Mouse (Mus musculus): ENCODE data around the gene Spred3. TPM values are rescaled to one million over a fixed set of nuclear protein-coding genes. Genes with fewer than 3 reads are reported as not detected.

Spred3 gene
- total and polyA plus RNA-seq, 3 experiments, result 0.21 to 1.3 (median 0.44) TPM

- peaks cover 25% of the 10 kb centered on the region for H3K9me3 ChIP-seq (replicated peaks)
- TF ChIP-seq POLR2AphosphoS5 (IDR thresholded peaks at IDR 0.05; ENCODE audit: insufficient replicate concordance, low read depth, low read length), result no peak
- TF ChIP-seq TAL1 (conservative IDR thresholded peaks at IDR 0.05; ENCODE audit: low read depth, low read length), result no peak
- TF ChIP-seq GATA1 (IDR thresholded peaks at IDR 0.05; ENCODE audit: borderline replicate concordance, low read length), result no peak
- TF ChIP-seq CTCF (IDR thresholded peaks at IDR 0.05; ENCODE audit: low read depth, low read length), result no peak
- TF ChIP-seq GATA2 (IDR thresholded peaks at IDR 0.05; ENCODE audit: borderline replicate concordance, low read depth, low read length), result no peak
- peaks cover 43% of the 10 kb centered on the region for H3K27me3 ChIP-seq (ENCODE audit: insufficient read depth, low read length)
- peaks cover 47% of the 10 kb centered on the region for H3K36me3 ChIP-seq (replicated peaks)
- H3K4me1 ChIP-seq (ENCODE audit: insufficient read depth, low read depth, low read length), result peaks cover 34% of the 10 kb centered on the region
- peak; percentile 7 for DNase-seq (ENCODE audit: low spot score)
- H3K4me3 ChIP-seq (ENCODE audit: low read depth, low read length), result peak overlapping the region; percentile 71; the same call in 1 of the 2 replicates
- ATAC-seq (ENCODE audit: extremely low read depth, insufficient number of reproducible peaks, low FRiP score, poor library complexity, severe bottlenecking), result no peak
These were observed 747 bp upstream of the Spred3 start for GRCm38 (mm10) chr7:29170755-29171561.

GRCm38 (mm10) chr7:29169231-29170065 is 763 bp downstream of the Spred3 start:
- peaks cover 25% of the 10 kb centered on the region for H3K9me3 ChIP-seq (replicated peaks)
- H3K36me3 ChIP-seq (replicated peaks), result peaks cover 32% of the 10 kb centered on the region
- peaks cover 34% of the 10 kb centered on the region for H3K4me1 ChIP-seq (ENCODE audit: insufficient read depth, low read depth, low read length)
- peak overlapping the region; percentile 71 for H3K4me3 ChIP-seq (ENCODE audit: low read depth, low read length)
- TF ChIP-seq CTCF (IDR thresholded peaks at IDR 0.05; ENCODE audit: low read depth, low read length), result no peak
- TF ChIP-seq TAL1 (conservative IDR thresholded peaks at IDR 0.05; ENCODE audit: low read depth, low read length), result no peak
- TF ChIP-seq GATA1 (IDR thresholded peaks at IDR 0.05; ENCODE audit: borderline replicate concordance, low read length), result no peak
- no peak for TF ChIP-seq GATA2 (IDR thresholded peaks at IDR 0.05; ENCODE audit: borderline replicate concordance, low read depth, low read length)
- TF ChIP-seq POLR2AphosphoS5 (IDR thresholded peaks at IDR 0.05; ENCODE audit: insufficient replicate concordance, low read depth, low read length), result no peak
- ATAC-seq (ENCODE audit: extremely low read depth, insufficient number of reproducible peaks, low FRiP score, poor library complexity, severe bottlenecking) (peak; percentile 25; the same call in 1 of the 2 replicates), DNase-seq (ENCODE audit: low spot score) (no peak)
- peaks cover 45% of the 10 kb centered on the region for H3K27me3 ChIP-seq (ENCODE audit: insufficient read depth, low read length)

DNA sequence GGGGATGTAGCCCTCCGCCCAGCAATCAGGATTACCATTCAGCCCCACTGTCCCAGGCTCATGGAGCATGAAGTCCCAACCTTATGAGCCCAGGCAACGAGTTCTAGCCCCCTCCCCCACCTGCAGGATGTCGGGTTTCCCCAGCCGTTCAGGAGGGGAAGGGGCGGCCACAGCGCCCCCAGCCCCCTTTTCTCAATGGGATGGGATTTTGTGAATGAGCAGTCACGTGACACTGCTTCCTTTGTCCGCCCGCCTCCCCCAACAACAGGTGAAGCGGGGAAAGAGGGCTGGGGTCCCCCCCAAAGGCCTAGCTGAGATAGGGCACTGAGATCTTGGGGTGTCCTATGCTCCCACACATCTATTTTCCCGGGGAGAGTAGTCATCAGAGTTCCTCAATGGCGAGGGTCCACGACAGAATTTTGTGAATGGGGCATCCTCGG is 1.4 kb downstream of the Spred3 start:
- no peak for TF ChIP-seq TAL1 (conservative IDR thresholded peaks at IDR 0.05; ENCODE audit: low read depth, low read length)
- no peak for DNase-seq (ENCODE audit: low spot score)
- H3K36me3 ChIP-seq (replicated peaks), result peaks cover 25% of the 10 kb centered on the region
- peaks cover 34% of the 10 kb centered on the region for H3K4me1 ChIP-seq (ENCODE audit: insufficient read depth, low read depth, low read length)
- H3K9me3 ChIP-seq (replicated peaks), result peaks cover 25% of the 10 kb centered on the region
- peaks cover 45% of the 10 kb centered on the region for H3K27me3 ChIP-seq (ENCODE audit: insufficient read depth, low read length)
- no peak for ATAC-seq (ENCODE audit: extremely low read depth, insufficient number of reproducible peaks, low FRiP score, poor library complexity, severe bottlenecking)
- peak overlapping the region; percentile 71; the same call in 1 of the 2 replicates for H3K4me3 ChIP-seq (ENCODE audit: low read depth, low read length)

GRCm38 (mm10) chr7:29168121-29168695 is 2.0 kb downstream of the Spred3 start:
- Histone ChIP-seq H3K27me3 (ENCODE audit: insufficient read depth, low read length) (peaks cover 45% of the 10 kb centered on the region), H3K36me3 (replicated peaks) (peaks cover 19% of the 10 kb centered on the region)

GRCm38 (mm10) chr7:29167656-29168055 is 2.6 kb downstream of the Spred3 start:
- H3K4me1 ChIP-seq (ENCODE audit: insufficient read depth, low read depth, low read length), result peaks cover 46% of the 10 kb centered on the region
- TF ChIP-seq GATA2 (IDR thresholded peaks at IDR 0.05; ENCODE audit: borderline replicate concordance, low read depth, low read length) (no peak), POLR2AphosphoS5 (IDR thresholded peaks at IDR 0.05; ENCODE audit: insufficient replicate concordance, low read depth, low read length) (no peak), GATA1 (IDR thresholded peaks at IDR 0.05; ENCODE audit: borderline replicate concordance, low read length) (no peak), CTCF (IDR thresholded peaks at IDR 0.05; ENCODE audit: low read depth, low read length) (no peak), TAL1 (conservative IDR thresholded peaks at IDR 0.05; ENCODE audit: low read depth, low read length) (no peak)
- peaks cover 14% of the 10 kb centered on the region for H3K36me3 ChIP-seq (replicated peaks)
- peaks cover 20% of the 10 kb centered on the region for H3K9me3 ChIP-seq (replicated peaks)
- no peak overlapping the region for H3K4me3 ChIP-seq (ENCODE audit: low read depth, low read length)
- no peak for DNase-seq (ENCODE audit: low spot score)
- no peak for ATAC-seq (ENCODE audit: extremely low read depth, insufficient number of reproducible peaks, low FRiP score, poor library complexity, severe bottlenecking)
- H3K27me3 ChIP-seq (ENCODE audit: insufficient read depth, low read length), result peaks cover 45% of the 10 kb centered on the region

More at GRCm38 (mm10) chr7:29168121-29168695, 2.0 kb downstream of the Spred3 start:
- Histone ChIP-seq H3K9me3 (replicated peaks) (peaks cover 25% of the 10 kb centered on the region), H3K4me1 (ENCODE audit: insufficient read depth, low read depth, low read length) (peaks cover 40% of the 10 kb centered on the region), H3K4me3 (ENCODE audit: low read depth, low read length) (no peak overlapping the region)
- TF ChIP-seq TAL1 (conservative IDR thresholded peaks at IDR 0.05; ENCODE audit: low read depth, low read length) (no peak), GATA2 (IDR thresholded peaks at IDR 0.05; ENCODE audit: borderline replicate concordance, low read depth, low read length) (no peak), CTCF (IDR thresholded peaks at IDR 0.05; ENCODE audit: low read depth, low read length) (no peak), POLR2AphosphoS5 (IDR thresholded peaks at IDR 0.05; ENCODE audit: insufficient replicate concordance, low read depth, low read length) (no peak), GATA1 (IDR thresholded peaks at IDR 0.05; ENCODE audit: borderline replicate concordance, low read length) (no peak)
- ATAC-seq (ENCODE audit: extremely low read depth, insufficient number of reproducible peaks, low FRiP score, poor library complexity, severe bottlenecking), result no peak
- DNase-seq (ENCODE audit: low spot score), result no peak

Measured in G1E (cell line).